Mouse (Mus musculus) lung, adult 2 months (tissue): ENCODE results near the gene Slc38a8. TPM values are rescaled to one million over a fixed set of nuclear protein-coding genes. Genes with fewer than 3 reads are reported as not detected.

Source experiments
- DNase-seq: peaks from one replicate; pipeline ENCODE4 v3.0.0; 2022
- H3K4me1 ChIP-seq: fragments of 200-500 bp; 2 replicates; pipeline ENCODE4 v1.6.1; 2011; ENCODE audit warnings: low read length; ENCODE audit not compliant: control insufficient read depth, insufficient read depth
- H3K4me3 ChIP-seq: fragments of 200-500 bp; replicated peaks from 2 replicates; pipeline ENCODE3; 2011; ENCODE audit warnings: low read depth, mild to moderate bottlenecking, control low read depth, low read length; ENCODE audit errors: extremely low read depth
- CTCF ChIP-seq: fragments of 200-500 bp; IDR thresholded peaks from 2 replicates; pipeline ENCODE4 v1.5.1; 2011; ENCODE audit warnings: mild to moderate bottlenecking, low read length, control low read depth; ENCODE audit not compliant: insufficient read depth
- POLR2A ChIP-seq: fragments of 200-500 bp; IDR thresholded peaks from 2 replicates; pipeline ENCODE4 v1.6.1; 2011; ENCODE audit warnings: low read depth, mild to moderate bottlenecking, control low read depth, low read length, borderline replicate concordance; ENCODE audit errors: extremely low read depth
- WGBS: fragments of 180-500 bp; shearing (Covaris S2); methylation state at CpG from one replicate; pipeline ENCODE4 v1.1.7; 2018; 5-methylcytosine and 5-hydroxymethylcytosine counted together
- polyA plus RNA-seq: library from polyadenylated mRNA; depleted of rRNA; stranded (reverse); fragments of >200 nt; gene quantifications from 2 replicates; pipeline ENCODE4 v1.2.3, GENCODE M21; 2012

Slc38a8 gene
- polyA plus RNA-seq, 1 experiment, result 0.14 TPM

- WGBS, result 46% methylated on average over 5 of the region's 5 CpGs
- DNase-seq, result no peak
- TF ChIP-seq CTCF, result no peak
- H3K4me3 ChIP-seq, result no peak overlapping the region
- peaks cover 12% of the 10 kb centered on the region for H3K4me1 ChIP-seq
These were observed 59.5 kb downstream of the Slc38a8 start for GRCm38 (mm10) chr8:119442013-119442412.

GRCm38 (mm10) chr8:119440952-119441270 lies 60.6 kb downstream of the Slc38a8 start:
- no peak for TF ChIP-seq POLR2A
- TF ChIP-seq CTCF, result no peak
- Histone ChIP-seq H3K4me3 (no peak overlapping the region), H3K4me1 (peaks cover 9% of the 10 kb centered on the region)
- DNase-seq, result no peak
- 9% methylated on average over 1 of the region's 1 CpGs for WGBS

GRCm38 (mm10) chr8:119440250-119440951 lies 61.1 kb downstream of the Slc38a8 start:
- H3K4me3 ChIP-seq, result no peak overlapping the region
- 24% methylated on average over 16 of the region's 16 CpGs for WGBS

GRCm38 (mm10) chr8:119439893-119440249 lies 61.6 kb downstream of the Slc38a8 start:
- no peak for TF ChIP-seq POLR2A
- no peak for TF ChIP-seq CTCF
- Histone ChIP-seq H3K4me3 (no peak overlapping the region), H3K4me1 (peaks cover 9% of the 10 kb centered on the region)
- DNase-seq, result no peak
- 73% methylated on average over 7 of the region's 7 CpGs for WGBS

More at GRCm38 (mm10) chr8:119440250-119440951, 61.1 kb downstream of the Slc38a8 start:
- peaks cover 9% of the 10 kb centered on the region for H3K4me1 ChIP-seq
- TF ChIP-seq POLR2A (no peak), CTCF (peak; percentile 73)
- peak; percentile 66 for DNase-seq

GRCm38 (mm10) chr8:119439424-119439823 lies 62.1 kb downstream of the Slc38a8 start:
- Histone ChIP-seq H3K4me1 (peaks cover 9% of the 10 kb centered on the region), H3K4me3 (no peak overlapping the region)
- no peak for TF ChIP-seq POLR2A
- no peak for TF ChIP-seq CTCF
- WGBS, result 87% methylated on average over 2 of the region's 2 CpGs
- no peak for DNase-seq

GRCm38 (mm10) chr8:119438876-119439275 lies 62.6 kb downstream of the Slc38a8 start:
- Histone ChIP-seq H3K4me1 (peaks cover 9% of the 10 kb centered on the region), H3K4me3 (peak overlapping the region; percentile 25)
- no peak for DNase-seq
- no peak for TF ChIP-seq POLR2A
- no peak for TF ChIP-seq CTCF
- WGBS, result 68% methylated on average over 6 of the region's 6 CpGs

GRCm38 (mm10) chr8:119437506-119437905 lies 64.0 kb downstream of the Slc38a8 start:
- TF ChIP-seq CTCF, result no peak
- TF ChIP-seq POLR2A, result peak; percentile 26; the same call in 1 of the 2 replicates
- Histone ChIP-seq H3K4me1 (peaks cover 9% of the 10 kb centered on the region), H3K4me3 (peak overlapping the region; percentile 68)
- WGBS, result 55% methylated on average over 11 of the region's 11 CpGs
- peak; percentile 59 for DNase-seq

GRCm38 (mm10) chr8:119436933-119437332 lies 64.6 kb downstream of the Slc38a8 start:
- 9% methylated on average over 9 of the region's 9 CpGs for WGBS
- peak; percentile 86 for DNase-seq
- TF ChIP-seq CTCF (no peak), POLR2A (peak; percentile 99)
- Histone ChIP-seq H3K4me3 (peak overlapping the region; percentile 68), H3K4me1 (peaks cover 11% of the 10 kb centered on the region)

GRCm38 (mm10) chr8:119436331-119436730 lies 65.2 kb downstream of the Slc38a8 start:
- WGBS, result 82% methylated on average over 10 of the region's 10 CpGs
- peaks cover 11% of the 10 kb centered on the region for H3K4me1 ChIP-seq
- TF ChIP-seq CTCF (no peak), POLR2A (no peak)
- no peak for DNase-seq
- H3K4me3 ChIP-seq, result no peak overlapping the region

- no peak for DNase-seq
- Histone ChIP-seq H3K4me3 (no peak overlapping the region), H3K4me1 (peaks cover 6% of the 10 kb centered on the region)
- 83% methylated on average over 7 of the region's 7 CpGs for WGBS
- TF ChIP-seq POLR2A (no peak), CTCF (no peak)
These were observed 66.0 kb downstream of the Slc38a8 start for GRCm38 (mm10) chr8:119435527-119435926.
